Mouse (Mus musculus) right cerebral cortex, postnatal 14 days (tissue): Measurements from ENCODE around the gene Actc1.

ENCODE experiments used
- DNase-seq: peaks from one replicate; pipeline ENCODE4 v3.0.0; 2022

Gene Actc1

DNA sequence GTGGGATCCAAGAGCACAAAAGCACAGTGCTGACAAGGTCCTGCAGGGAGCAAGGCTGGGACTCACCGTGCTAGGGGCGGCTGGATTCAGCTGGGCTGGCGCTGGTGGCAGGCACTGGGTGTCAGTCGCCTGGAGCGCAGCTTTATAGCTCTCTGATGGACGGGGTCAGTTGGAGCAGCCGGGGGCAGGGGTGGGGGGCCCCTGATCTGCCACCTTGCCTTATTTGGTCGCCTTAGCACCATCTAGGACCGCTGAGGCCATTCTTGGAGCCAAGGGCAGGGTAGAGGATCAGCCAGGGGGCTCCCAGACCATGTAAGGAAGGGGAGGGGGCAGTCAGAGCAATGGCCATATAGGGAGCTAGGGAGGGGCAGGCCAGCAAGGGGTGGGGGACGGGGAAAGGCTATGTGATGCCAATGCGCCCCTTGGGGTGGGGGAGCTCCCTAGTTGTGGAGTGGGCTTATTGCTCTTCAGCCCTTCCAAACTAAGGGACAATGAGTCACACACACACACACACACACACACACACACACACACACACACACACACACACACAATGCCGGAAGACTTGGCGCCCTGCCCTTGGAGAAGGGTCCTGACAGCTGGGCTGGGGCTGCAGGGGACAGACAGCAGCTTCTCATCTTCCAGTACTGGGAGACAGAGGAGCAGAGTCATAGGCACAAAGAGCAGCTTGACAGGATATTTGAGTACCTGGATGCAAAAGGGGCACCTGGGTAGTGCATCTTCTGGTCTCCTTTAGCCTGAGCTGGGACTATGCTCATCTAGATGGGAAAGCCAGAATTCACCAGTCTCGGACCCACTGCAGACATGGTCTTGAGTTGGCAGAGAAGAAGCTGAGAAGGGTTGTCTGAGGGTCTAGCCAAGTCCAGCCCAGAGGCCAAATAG lies at the start of gene Actc1:
TSS of gene Actc1 (minus strand) at position 853 of the 903 bp plus-strand sequence.
- DNase-seq: no peak

- no peak for DNase-seq
Measured at GRCm38 (mm10) chr2:114102471-114102870, 49.1 kb upstream of the Actc1 start.

- DNase-seq: no peak
Measured at GRCm38 (mm10) chr2:114100834-114101233, 47.5 kb upstream of the Actc1 start.

DNA sequence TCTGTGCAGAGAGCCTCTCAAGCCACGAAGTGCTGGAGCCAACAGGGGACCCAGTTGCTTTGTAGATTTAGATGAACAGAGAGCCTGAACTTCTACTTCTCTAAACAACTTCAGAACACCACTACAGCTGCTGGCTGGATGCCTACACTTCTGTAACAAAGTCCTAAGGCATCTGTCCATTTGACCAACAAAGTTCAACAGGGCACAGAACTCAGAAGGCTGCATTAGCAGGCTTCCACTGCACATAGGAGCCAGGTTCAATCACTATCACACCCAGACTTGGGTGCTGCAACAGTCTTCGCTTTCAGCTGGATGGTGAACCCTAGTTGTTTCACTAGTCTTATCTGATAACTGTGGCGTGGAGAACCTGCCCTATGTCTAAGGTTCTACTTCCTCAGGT lies 46.5 kb upstream of the Actc1 start:
- DNase-seq: no peak

DNA sequence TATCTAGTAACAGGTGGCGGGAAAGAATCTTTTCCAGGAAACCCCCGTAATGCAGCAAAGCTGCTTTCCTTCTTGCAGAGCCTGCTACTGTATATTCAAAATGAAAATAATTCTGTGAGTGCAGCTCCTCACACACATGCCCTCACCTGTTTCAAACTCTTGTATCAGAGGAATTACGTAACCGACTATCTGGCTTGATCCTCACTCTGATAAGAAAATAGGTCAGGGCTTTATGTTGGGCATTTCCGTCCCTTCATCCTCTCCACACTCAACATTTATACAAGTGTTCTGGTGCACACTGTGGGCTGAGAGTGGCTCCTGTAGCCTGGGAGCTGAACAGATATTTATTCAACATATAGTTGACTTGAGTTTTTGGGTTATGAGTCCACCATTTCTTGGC lies 45.8 kb upstream of the Actc1 start:
- DNase-seq: no peak

- no peak for DNase-seq
Measured at GRCm38 (mm10) chr2:114097627-114098026, 44.3 kb upstream of the Actc1 start.

DNA sequence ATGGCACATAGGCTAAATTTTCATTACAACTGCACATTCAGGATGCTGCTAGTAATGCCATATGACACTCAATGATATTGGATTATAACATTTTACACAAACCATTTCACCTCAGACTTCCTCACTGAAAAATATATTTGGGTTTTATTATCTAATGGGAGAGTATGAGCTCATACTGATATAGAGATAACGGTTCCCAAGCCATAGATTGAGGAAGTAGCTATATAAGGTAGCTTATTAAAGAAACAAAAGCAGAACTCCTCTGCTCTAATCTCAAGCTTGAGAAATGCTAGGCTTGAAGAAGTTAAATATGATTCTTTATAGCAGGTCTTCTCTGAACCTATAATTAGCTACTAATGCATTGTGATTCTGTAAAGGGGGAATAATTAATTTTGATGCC lies 43.2 kb upstream of the Actc1 start:
- no peak for DNase-seq

- no peak for DNase-seq
Measured at GRCm38 (mm10) chr2:114095348-114095747, 42.0 kb upstream of the Actc1 start.

DNA sequence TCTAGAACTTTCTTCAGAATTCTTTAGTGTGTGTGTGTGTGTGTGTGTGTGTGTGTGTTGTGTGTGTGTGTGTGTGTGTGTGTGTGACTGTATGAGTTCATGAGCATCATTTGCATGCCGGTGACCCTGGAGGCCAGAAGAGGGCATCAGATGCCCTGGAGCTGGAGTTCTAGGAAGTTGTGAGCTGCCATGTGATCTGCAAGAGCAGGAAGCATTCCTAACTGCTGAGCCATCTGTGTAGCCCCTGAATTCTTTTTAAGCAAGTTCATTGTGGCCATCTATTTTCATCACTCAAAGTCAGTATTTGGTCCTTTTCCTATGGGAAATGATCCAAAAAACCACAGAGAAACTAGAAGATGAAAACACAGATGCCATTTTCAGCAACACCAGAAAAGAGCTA lies 41.3 kb upstream of the Actc1 start:
- DNase-seq: no peak

DNA sequence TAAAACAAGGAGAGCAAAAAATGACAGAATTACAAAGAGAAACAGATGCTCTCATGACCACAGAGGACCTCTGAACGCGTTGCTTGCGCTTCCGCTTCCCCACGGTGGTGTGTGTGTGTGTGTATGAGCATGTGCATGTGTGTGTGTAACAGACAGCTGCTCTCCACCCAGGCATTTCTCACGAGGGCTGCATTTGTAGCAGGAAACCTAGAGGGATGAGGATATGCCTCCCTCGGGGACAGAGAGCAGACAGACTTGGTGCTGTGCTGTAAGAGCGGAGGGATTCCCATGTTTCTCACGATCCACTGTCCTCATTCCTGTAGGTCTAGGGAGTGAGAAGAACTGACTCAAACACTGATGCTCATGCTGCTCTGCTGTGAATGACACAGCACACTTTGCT lies 40.2 kb upstream of the Actc1 start:
- no peak for DNase-seq

DNA sequence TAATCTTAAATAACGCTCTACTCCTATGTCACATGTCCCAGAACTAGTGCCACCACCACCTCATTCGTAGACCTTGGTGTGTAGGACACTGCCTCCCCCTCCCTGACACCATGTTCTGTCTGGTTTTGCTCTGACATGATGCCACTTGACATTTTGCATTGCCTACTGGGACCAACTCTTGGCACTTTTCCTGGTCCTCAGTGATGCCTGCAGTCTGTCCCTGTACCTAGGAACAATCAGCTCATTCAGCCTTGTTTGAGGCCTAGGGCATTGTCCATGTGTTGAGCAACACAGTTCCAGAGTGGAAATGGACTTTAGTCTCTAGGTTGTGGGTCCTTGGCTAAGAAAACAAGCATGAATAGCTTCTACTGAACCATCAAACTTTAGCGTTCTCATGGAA lies 36.5 kb upstream of the Actc1 start:
- DNase-seq: no peak

DNA sequence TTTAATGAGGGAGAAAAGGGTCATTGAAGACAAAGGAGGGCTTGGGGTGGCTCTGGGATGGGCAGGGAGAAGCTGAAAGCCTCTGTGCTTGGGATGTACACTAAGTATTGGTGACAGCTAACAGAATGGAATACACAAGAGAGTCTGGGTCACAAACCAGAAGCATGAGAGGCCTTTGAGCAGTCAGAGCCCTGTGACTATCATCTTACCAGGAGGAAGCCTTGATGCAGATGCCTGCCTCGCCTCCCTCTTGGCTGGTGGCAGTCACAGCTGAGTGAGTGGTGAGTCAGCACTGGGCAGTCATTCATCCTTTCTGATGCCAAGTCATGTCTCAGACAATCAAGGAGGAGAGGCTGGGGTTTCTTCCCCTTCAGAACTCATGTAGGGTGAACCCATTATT lies 33.9 kb upstream of the Actc1 start:
- DNase-seq: no peak

- no peak for DNase-seq
Measured at GRCm38 (mm10) chr2:114071876-114072275, 18.5 kb upstream of the Actc1 start.

DNA sequence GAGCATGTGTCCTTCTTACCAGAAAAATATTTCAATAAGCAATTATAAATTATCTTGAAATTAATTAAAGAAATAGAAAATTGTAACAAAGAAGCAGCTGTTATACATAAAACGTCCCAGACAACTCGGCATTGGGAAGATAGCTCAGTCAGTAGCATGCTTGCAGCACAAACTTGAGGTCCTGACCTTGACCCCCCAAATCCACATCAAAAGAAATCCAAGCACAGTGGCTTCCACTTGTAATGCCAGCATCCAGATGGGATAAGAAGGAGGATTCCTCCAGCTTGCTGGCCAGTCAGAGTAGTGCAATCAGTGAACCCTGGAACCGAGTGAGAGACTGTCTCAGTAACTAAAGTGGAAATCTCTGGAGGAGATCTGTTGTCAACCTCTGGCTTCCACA lies 12.9 kb upstream of the Actc1 start:
- DNase-seq: no peak

DNA sequence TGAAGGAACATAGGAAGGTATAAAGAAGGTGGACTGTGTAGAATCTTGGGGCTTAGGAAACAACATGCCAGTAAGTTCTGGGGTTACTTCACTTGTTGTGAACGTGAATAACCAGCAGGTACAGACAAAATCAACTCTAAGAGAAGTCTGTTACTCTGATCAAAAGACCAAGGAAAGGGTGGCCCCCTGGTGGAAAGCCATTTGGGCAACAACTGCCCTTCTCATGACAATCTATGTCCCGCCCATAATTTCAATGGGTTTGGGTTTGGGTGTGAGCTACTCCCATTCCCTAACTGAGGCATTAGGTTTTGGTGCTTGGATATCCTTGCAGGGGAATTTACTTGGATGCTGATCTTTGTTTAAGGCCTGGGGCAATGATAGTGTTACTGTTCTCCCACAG lies 10.7 kb upstream of the Actc1 start:
- DNase-seq: no peak

DNA sequence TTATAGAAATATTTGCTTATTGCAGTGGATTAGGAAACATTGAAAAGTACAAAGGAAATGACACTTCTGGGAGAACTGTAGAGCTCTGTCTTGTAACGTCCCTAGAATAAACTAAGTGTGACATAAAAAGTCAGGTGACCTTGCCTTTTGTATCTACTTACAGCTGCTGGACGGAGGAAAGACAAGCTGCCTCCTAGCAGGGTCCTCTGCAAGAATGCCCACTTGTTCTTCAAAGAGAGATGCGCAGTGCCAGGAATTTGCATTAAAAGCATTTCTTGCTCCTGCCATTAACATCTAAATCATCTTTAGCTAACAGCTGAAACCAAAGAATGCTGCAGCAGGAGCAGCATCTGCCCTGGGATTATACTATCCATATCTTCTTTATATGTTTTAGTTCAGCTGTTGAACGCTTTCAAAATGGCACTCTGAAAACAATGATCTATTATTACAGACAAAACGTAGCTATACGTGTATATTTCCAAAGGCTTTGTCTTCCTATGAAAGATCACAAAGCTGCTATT lies 6.8 kb upstream of the Actc1 start:
- no peak for DNase-seq

DNA sequence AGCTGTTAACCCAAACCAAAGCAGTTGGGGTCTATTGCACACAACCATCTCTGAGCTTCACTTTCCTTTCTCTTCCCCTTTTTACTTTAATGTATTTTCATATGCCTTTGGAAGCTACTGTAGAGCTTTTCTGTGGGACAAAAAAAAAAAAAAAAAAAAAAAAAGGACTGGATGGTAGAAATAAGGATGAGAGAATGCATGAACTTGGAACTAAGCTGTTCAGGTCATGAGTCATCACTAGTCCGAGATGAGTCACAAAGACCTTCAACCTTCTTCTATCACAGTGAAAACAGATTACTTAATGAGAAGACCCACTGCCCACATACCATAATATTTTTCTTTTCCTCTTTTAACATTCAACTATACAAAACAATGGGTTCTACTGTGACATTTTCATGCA lies 6.3 kb upstream of the Actc1 start:
- DNase-seq: no peak

DNA sequence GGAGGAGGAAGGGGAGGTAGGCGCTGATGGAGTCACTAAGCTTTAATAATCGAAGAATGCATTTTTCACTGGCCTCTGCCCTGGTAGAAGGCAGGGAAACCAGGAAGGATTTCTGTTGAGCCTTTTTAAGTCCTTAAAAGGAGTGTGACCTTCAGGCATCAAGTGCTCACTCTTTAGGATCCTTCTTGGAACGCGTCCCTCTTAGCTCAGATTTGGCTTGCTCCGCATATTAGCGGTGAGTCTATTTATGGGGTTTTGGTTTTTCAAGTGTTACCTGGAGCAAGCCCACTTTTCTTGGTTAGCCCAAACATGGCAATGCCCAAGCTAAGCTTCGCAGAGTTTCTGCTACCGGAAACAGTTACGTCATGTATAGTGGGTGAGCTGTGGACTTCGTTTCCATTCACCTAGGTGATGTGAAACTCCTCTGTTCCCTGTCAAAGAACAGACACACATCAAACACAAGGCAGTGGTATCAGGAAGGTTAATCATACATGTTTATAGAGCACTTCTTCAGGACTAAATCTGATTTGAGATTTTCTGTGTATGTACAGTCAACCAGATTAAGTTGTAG lies 5.0 kb upstream of the Actc1 start:
- DNase-seq: no peak

GRCm38 (mm10) chr2:114057303-114057853 lies 4.0 kb upstream of the Actc1 start:
- no peak for DNase-seq

DNA sequence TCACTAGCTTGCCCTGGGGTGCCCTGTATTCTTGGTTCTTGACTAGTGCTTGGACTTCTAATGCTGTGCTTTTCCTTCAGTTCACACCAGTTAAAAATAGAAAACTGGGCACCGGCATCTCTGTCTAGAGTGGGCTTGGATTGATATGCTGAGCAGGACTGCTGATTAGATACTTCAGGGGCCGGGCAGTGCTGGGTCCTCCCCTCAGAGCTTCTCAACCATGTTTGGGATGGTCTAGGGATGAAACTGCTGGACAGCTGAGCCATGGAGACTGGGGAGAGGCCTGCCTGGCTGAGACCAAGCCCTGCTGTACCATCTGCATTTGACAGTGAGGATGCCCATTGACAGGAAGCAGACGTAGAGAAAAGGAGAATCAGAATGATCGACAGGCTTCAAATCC lies 781 bp upstream of the Actc1 start:
- DNase-seq: no peak

- no peak for DNase-seq
Measured at GRCm38 (mm10) chr2:114051871-114052241, 1.5 kb downstream of the Actc1 start.

DNA sequence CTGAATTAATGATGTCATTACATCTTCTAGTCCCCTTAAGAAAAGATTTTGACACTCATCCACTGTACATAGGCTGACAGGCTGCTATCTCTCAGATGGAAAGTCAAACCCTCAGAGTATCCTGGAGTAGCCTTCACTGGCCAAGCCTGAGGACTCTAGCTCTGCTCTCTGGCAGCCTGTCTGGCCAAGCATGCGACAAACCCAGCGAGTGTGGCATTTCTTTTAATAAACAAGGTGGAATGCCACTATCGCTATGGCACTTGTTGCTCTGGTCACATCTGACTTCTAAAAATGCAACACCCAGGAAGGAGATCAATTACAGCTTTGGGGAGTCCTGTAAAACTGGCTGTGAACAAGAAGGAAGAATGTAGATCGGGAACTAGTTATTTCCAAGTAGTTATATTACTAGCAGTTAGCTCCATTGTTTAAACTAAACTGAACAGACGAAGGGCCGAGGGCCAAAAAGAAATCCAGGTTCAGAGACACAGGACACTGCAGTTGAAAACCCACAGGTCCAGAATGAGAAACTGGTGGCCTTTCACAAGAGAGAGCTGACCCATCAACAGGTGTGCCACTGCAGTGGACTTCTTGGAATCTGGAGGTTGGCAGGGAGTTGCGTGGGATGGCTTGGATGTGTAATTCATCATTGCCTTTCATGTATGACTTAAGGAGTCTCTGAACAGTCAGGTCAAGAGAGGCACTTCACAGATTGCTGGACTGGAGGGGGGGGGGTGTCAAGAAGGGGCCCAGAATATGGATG lies 2.1 kb downstream of the Actc1 start:
- DNase-seq: no peak

- DNase-seq: no peak
Measured at GRCm38 (mm10) chr2:114050150-114050549, 3.2 kb downstream of the Actc1 start.
